Comparison of ENCODE assay signal across 8 mouse cellular contexts in the genomic region with DNA sequence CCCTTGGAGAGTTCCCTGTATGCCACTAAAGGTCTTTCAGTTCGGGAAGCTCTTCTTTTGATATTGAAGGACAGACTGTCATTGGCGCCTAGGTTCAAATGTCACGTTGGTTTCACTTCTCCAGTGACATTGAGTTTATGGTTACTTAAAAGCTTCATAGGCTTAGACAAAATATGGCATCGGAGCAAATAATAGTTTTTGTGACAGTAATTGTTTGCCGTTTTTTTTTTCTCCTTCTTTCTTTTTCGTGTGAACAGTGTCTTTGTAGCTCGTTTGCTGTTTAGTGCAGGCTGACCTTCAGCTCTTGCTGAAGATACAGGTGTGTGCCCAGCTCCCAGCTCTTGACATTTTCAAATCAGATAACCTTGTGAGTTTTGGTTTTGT. TPM values are rescaled to one million over a fixed set of nuclear protein-coding genes. Genes with fewer than 3 reads are reported as not detected.
A peak's percentile ranks its signal among the peaks of the same experiment; 100 is the strongest.
DNase-seq lines count a peak whose midpoint lies in the region; ATAC-seq and TF ChIP-seq lines count a peak whose summit lies in the region.

No protein-coding gene starts in this region.

- no peaks in the 10 kb centered on the region for H3K9me3 ChIP-seq in heart, embryonic 15.5 days (replicated peaks)
- no peaks in the 10 kb centered on the region for H3K9me3 ChIP-seq in MEL (replicated peaks; ENCODE audit: insufficient read depth, low read length)
- H3K9me3 ChIP-seq in hindbrain, embryonic 12.5 days (replicated peaks) = no peaks in the 10 kb centered on the region
- no peaks in the 10 kb centered on the region for H3K9me3 ChIP-seq in midbrain, embryonic 12.5 days

- H3K4me2 ChIP-seq in heart, embryonic 15.5 days = peak overlapping the region; percentile 89
- H3K4me2 ChIP-seq in hindbrain, embryonic 12.5 days (replicated peaks) = peak overlapping the region; percentile 98
- H3K4me2 ChIP-seq in midbrain, embryonic 12.5 days (replicated peaks) = peak overlapping the region; percentile 99

- H3K27me3 ChIP-seq in heart, embryonic 15.5 days = no peaks in the 10 kb centered on the region
- H3K27me3 ChIP-seq in MEL (ENCODE audit: control insufficient read depth in 1 of 2, insufficient read depth in 2 of 2, low read length in 2 of 2) = no peaks in the 10 kb centered on the region
- H3K27me3 ChIP-seq in hindbrain, embryonic 12.5 days = no peaks in the 10 kb centered on the region; the same call in 1 of the 2 replicates
- H3K27me3 ChIP-seq in midbrain, embryonic 12.5 days = no peaks in the 10 kb centered on the region

- H3K9ac ChIP-seq in heart, embryonic 15.5 days = peak overlapping the region; percentile 86
- peak overlapping the region; percentile 96 for H3K9ac ChIP-seq in MEL (ENCODE audit: control insufficient read depth, low read depth, low read length, poor library complexity, severe bottlenecking)
- H3K9ac ChIP-seq in hindbrain, embryonic 12.5 days = peak overlapping the region; percentile 95
- H3K9ac ChIP-seq in midbrain, embryonic 12.5 days (replicated peaks) = peak overlapping the region; percentile 96

- no peak for DNase-seq in heart, postnatal 4 days
- peak; percentile 44 for DNase-seq in MEL (ENCODE audit: low read depth, low spot score)
- no peak for DNase-seq in cerebellum, adult 18-20 months
- DNase-seq in spleen, postnatal 36 days (ENCODE audit: low spot score in 2 of 2) = no peak
- no peak for DNase-seq in layer of hippocampus, postnatal 10 days (ENCODE audit: low spot score in 2 of 2)

- H3K4me3 ChIP-seq in heart, embryonic 15.5 days = peak overlapping the region; percentile 85
- H3K4me3 ChIP-seq in MEL (ENCODE audit: control insufficient read depth in 1 of 2, insufficient read depth in 1 of 2, low read depth in 2 of 2, low read length in 2 of 2) = peak overlapping the region; percentile 86 to 98
- H3K4me3 ChIP-seq in hindbrain, embryonic 12.5 days = peak overlapping the region; percentile 99
- H3K4me3 ChIP-seq in midbrain, embryonic 12.5 days = peak overlapping the region; percentile 98

- peaks cover 40% of the 10 kb centered on the region for H3K4me1 ChIP-seq in heart, embryonic 15.5 days (replicated peaks)
- peaks cover 13 to 30% of the 10 kb centered on the region in 2 experiments for H3K4me1 ChIP-seq in MEL (ENCODE audit: control insufficient read depth in 1 of 2, insufficient read depth in 2 of 2, low read length in 2 of 2)
- H3K4me1 ChIP-seq in hindbrain, embryonic 12.5 days = peaks cover 18% of the 10 kb centered on the region
- H3K4me1 ChIP-seq in midbrain, embryonic 12.5 days = peaks cover 14% of the 10 kb centered on the region

- peaks cover 57% of the 10 kb centered on the region for H3K79me2 ChIP-seq in MEL (ENCODE audit: control insufficient read depth, insufficient read depth, low read length, poor library complexity)

- TF ChIP-seq RAD21 in MEL (IDR thresholded peaks at IDR 0.05; ENCODE audit: low read depth, low read length) = no peak

- no peaks in the 10 kb centered on the region; the same call in 1 of the 2 replicates for H3K36me3 ChIP-seq in heart, embryonic 15.5 days
- peaks cover 6 to 33% of the 10 kb centered on the region in 2 experiments for H3K36me3 ChIP-seq in MEL (ENCODE audit: control insufficient read depth in 1 of 2, insufficient read depth in 2 of 2, low read length in 2 of 2)
- H3K36me3 ChIP-seq in hindbrain, embryonic 12.5 days = peaks cover 14% of the 10 kb centered on the region; the same call in 1 of the 2 replicates
- 0 out of 2 replicates have a peak, but pooled peaks cover 2% of the 10 kb centered on the region for H3K36me3 ChIP-seq in midbrain, embryonic 12.5 days

- no peak for ATAC-seq in heart, embryonic 15.5 days (replicated peaks; ENCODE audit: insufficient number of reproducible peaks, insufficient read depth, low FRiP score, low read depth)
- ATAC-seq in hindbrain, embryonic 12.5 days (ENCODE audit: low FRiP score) = no peak
- ATAC-seq in midbrain, embryonic 12.5 days (ENCODE audit: low FRiP score, low read depth) = no peak

- no peak for TF ChIP-seq CTCF in MEL (IDR thresholded peaks at IDR 0.05 in 2 of 3, conservative IDR thresholded peaks at IDR 0.05 in 1 of 3; ENCODE audit: control insufficient read depth in 1 of 3, insufficient read depth in 1 of 3, low read depth in 2 of 3, low read length in 3 of 3, poor library complexity in 1 of 3, severe bottlenecking in 1 of 3)

- TF ChIP-seq POLR2A in MEL (IDR thresholded peaks at IDR 0.05; ENCODE audit: control insufficient read depth in 1 of 2, insufficient read depth in 1 of 2, low read depth in 1 of 2, low read length in 2 of 2, poor library complexity in 1 of 2) = no peak

- 49% methylated on average over 7 of the region's 7 CpGs for WGBS in heart, embryonic 15.5 days
- 52% methylated on average over 7 of the region's 7 CpGs for WGBS in hindbrain, embryonic 12.5 days
- WGBS in midbrain, embryonic 12.5 days = 62% methylated on average over 7 of the region's 7 CpGs

- H3K27ac ChIP-seq in heart, embryonic 15.5 days = peak overlapping the region; percentile 90
- no peak overlapping the region for H3K27ac ChIP-seq in MEL (ENCODE audit: control insufficient read depth, low read depth, low read length)
- no peak overlapping the region for H3K27ac ChIP-seq in hindbrain, embryonic 12.5 days
- H3K27ac ChIP-seq in midbrain, embryonic 12.5 days (replicated peaks) = no peak overlapping the region

- no peak for TF ChIP-seq EP300 in MEL (IDR thresholded peaks at IDR 0.05; ENCODE audit: low read depth in 1 of 2, low read length in 2 of 2)

TF ChIP-seq in MEL, 35 proteins besides CTCF, POLR2A, EP300 and RAD21:
- TF ChIP-seq HCFC1 (IDR thresholded peaks at IDR 0.05; ENCODE audit: low read depth, low read length) = 0 out of 2 replicates have a peak, but pooled peaks have one; percentile 7
- 0 out of 2 replicates have a peak, but pooled peaks have one; percentile 10 for TF ChIP-seq MXI1 (IDR thresholded peaks at IDR 0.05; ENCODE audit: low read depth, low read length)
- TF ChIP-seq RCOR1 (IDR thresholded peaks at IDR 0.05; ENCODE audit: low read depth, low read length) = no peak
- TF ChIP-seq MAFK (IDR thresholded peaks at IDR 0.05; ENCODE audit: borderline replicate concordance, low read depth, low read length) = no peak
- TF ChIP-seq ZNF384 (IDR thresholded peaks at IDR 0.05; ENCODE audit: low read depth, low read length) = no peak
- no peak for TF ChIP-seq NELFE (IDR thresholded peaks at IDR 0.05; ENCODE audit: low read depth, low read length)
- TF ChIP-seq GABPA (IDR thresholded peaks at IDR 0.05; ENCODE audit: low read depth, low read length) = no peak
- TF ChIP-seq ZC3H11A (IDR thresholded peaks at IDR 0.05; ENCODE audit: low read depth, low read length) = no peak
- peak; percentile 39; the same call in 1 of the 2 replicates for TF ChIP-seq SIN3A (IDR thresholded peaks at IDR 0.05; ENCODE audit: low read length)
- no peak for TF ChIP-seq CHD2 (IDR thresholded peaks at IDR 0.05; ENCODE audit: low read length)
- TF ChIP-seq ZMIZ1 (IDR thresholded peaks at IDR 0.05; ENCODE audit: low read depth, low read length) = no peak
- TF ChIP-seq ZKSCAN1 (IDR thresholded peaks at IDR 0.05; ENCODE audit: low read depth, low read length) = no peak
- TF ChIP-seq MAX (IDR thresholded peaks at IDR 0.05; ENCODE audit: low read length) = no peak
- TF ChIP-seq TBP (IDR thresholded peaks at IDR 0.05; ENCODE audit: low read depth, low read length) = no peak
- no peak for TF ChIP-seq JUND (IDR thresholded peaks at IDR 0.05; ENCODE audit: low read depth, low read length)
- no peak for TF ChIP-seq E2F4 (IDR thresholded peaks at IDR 0.05; ENCODE audit: borderline replicate concordance, low read depth, low read length)

RNA-seq across cellular contexts. Expression of a gene that starts 1.6 kb away (rescaled TPM):
- polyA plus RNA-seq in heart, embryonic 15.5 days (2015; fragmentation: Nextera tagmentation; extraction: Ambion mirVana) = 11.9 and 12.2 TPM in 2 replicates
- total RNA-seq in heart, postnatal 4 days (2021) = 10 to 100 TPM; 44.0 to 47.2 TPM
- total RNA-seq in MEL (2012; rRNA removed) = 16.0 and 17.3 TPM in 2 replicates
- polyA plus RNA-seq in MEL (2012; ENCODE audit: insufficient read depth in 1 of 2, insufficient read length in 2 of 2, low read depth in 1 of 2, low replicate concordance in 2 of 2, missing spikeins in 1 of 2) = 10 to 100 TPM in 1 of 2 experiments, not detected in 1; 22.3 TPM
- 10.8 and 11.1 TPM in 2 replicates for polyA plus RNA-seq in hindbrain, embryonic 12.5 days (2016; fragmentation: Nextera tagmentation; extraction: Ambion mirVana)
- 9.9 and 11.9 TPM in 2 replicates for polyA plus RNA-seq in midbrain, embryonic 12.5 days (2016; fragmentation: Nextera tagmentation; extraction: Ambion mirVana)
- 10 to 100 TPM; 26.1 to 27.3 TPM for total RNA-seq in layer of hippocampus, postnatal 10 days (2021)

RNA-seq across cellular contexts. Expression of a gene that starts 21.5 kb away (rescaled TPM):
- 2.5 and 3.3 TPM in 2 replicates for polyA plus RNA-seq in heart, embryonic 15.5 days (2015; fragmentation: Nextera tagmentation; extraction: Ambion mirVana)
- 1 to 10 TPM; 6.0 to 6.1 TPM for total RNA-seq in heart, postnatal 4 days (2021)
- total RNA-seq in MEL (2012; rRNA removed) = 2.5 and 3.8 TPM in 2 replicates
- 1 to 10 TPM in 1 of 2 experiments, not detected in 1; 6.0 TPM for polyA plus RNA-seq in MEL (2012; ENCODE audit: insufficient read depth in 1 of 2, insufficient read length in 2 of 2, low read depth in 1 of 2, low replicate concordance in 2 of 2, missing spikeins in 1 of 2)
- polyA plus RNA-seq in hindbrain, embryonic 12.5 days (2016; fragmentation: Nextera tagmentation; extraction: Ambion mirVana) = 7.5 and 7.7 TPM in 2 replicates
- 7.2 and 8.1 TPM in 2 replicates for polyA plus RNA-seq in midbrain, embryonic 12.5 days (2016; fragmentation: Nextera tagmentation; extraction: Ambion mirVana)
- 10 to 100 TPM; 15.0 to 17.3 TPM for total RNA-seq in layer of hippocampus, postnatal 10 days (2021)
